Mouse (Mus musculus) limb, embryonic 10.5 days (tissue): ENCODE results near the gene Cish. TPM values are rescaled to one million over a fixed set of nuclear protein-coding genes. Genes with fewer than 3 reads are reported as not detected.

ENCODE experiments used
- DNase-seq: peaks from one replicate; pipeline ENCODE4 v3.0.0-alpha.2; 2017; ENCODE audit warnings: low spot score
- H3K27ac ChIP-seq: fragments of 300-500 bp; sonication (generic); 2 replicates; pipeline ENCODE4 v1.5.1; 2016; ENCODE audit warnings: mild to moderate bottlenecking
- H3K27me3 ChIP-seq: fragments of 300-500 bp; sonication (generic); 2 replicates; pipeline ENCODE4 v1.6.1; 2016; ENCODE audit warnings: low read depth, mild to moderate bottlenecking; ENCODE audit not compliant: poor library complexity, severe bottlenecking
- H3K36me3 ChIP-seq: fragments of 300-500 bp; sonication (generic); 2 replicates; pipeline ENCODE4 v1.6.1; 2016; ENCODE audit warnings: mild to moderate bottlenecking, moderate library complexity
- H3K4me1 ChIP-seq: fragments of 300-500 bp; sonication (generic); 2 replicates; pipeline ENCODE4 v1.6.1; 2016
- H3K4me3 ChIP-seq: fragments of 300-500 bp; sonication (generic); 2 replicates; pipeline ENCODE4 v1.5.1; 2016; ENCODE audit warnings: mild to moderate bottlenecking, moderate library complexity
- H3K9me3 ChIP-seq: fragments of 300-500 bp; sonication (generic); replicated peaks from 2 replicates; pipeline ENCODE4 v1.6.1; 2016; ENCODE audit warnings: mild to moderate bottlenecking
- WGBS: fragments of 180-500 bp; shearing (Covaris S2); methylation state at CpG from one replicate; pipeline ENCODE4 v1.1.7; 2016; 5-methylcytosine and 5-hydroxymethylcytosine counted together
- polyA plus RNA-seq: library from polyadenylated mRNA; unstranded; fragments of >200 nt; fragmentation: Nextera tagmentation; extraction: Ambion mirVana; gene quantifications from 2 replicates; pipeline ENCODE4 v1.2.1, GENCODE M21; 2016

The Cish gene
- polyA plus RNA-seq, 1 experiment from 2014 or later, result 4.3 TPM

GRCm38 (mm10) chr9:107295616-107296015 is 210 bp upstream of the Cish start:
- Histone ChIP-seq H3K27me3 (peaks cover 28% of the 10 kb centered on the region), H3K36me3 (peaks cover 3% of the 10 kb centered on the region), H3K4me1 (peaks cover 27% of the 10 kb centered on the region), H3K4me3 (no peak overlapping the region), H3K9me3 (no peaks in the 10 kb centered on the region), H3K27ac (no peak overlapping the region)
- DNase-seq, result no peak
- 78% methylated on average over 4 of the region's 4 CpGs for WGBS

GRCm38 (mm10) chr9:107296041-107296440 is 215 bp downstream of the Cish start:
- no peaks in the 10 kb centered on the region for H3K9me3 ChIP-seq
- H3K27me3 ChIP-seq, result peaks cover 28% of the 10 kb centered on the region
- DNase-seq, result no peak
- WGBS, result 8% methylated on average over 14 of the region's 14 CpGs
- peak overlapping the region; percentile 83; the same call in 1 of the 2 replicates for H3K27ac ChIP-seq
- H3K36me3 ChIP-seq, result peaks cover 7% of the 10 kb centered on the region
- peak overlapping the region; percentile 77 for H3K4me3 ChIP-seq
- peaks cover 27% of the 10 kb centered on the region for H3K4me1 ChIP-seq

- H3K36me3 ChIP-seq, result peaks cover 12% of the 10 kb centered on the region
- under 1% methylated on average over 31 of the region's 31 CpGs for WGBS
- no peaks in the 10 kb centered on the region for H3K9me3 ChIP-seq
- H3K4me1 ChIP-seq, result peaks cover 27% of the 10 kb centered on the region
- H3K27ac ChIP-seq, result peak overlapping the region; percentile 83
- H3K27me3 ChIP-seq, result peaks cover 28% of the 10 kb centered on the region
- peak; percentile 84 for DNase-seq
- H3K4me3 ChIP-seq, result peak overlapping the region; percentile 77
These were observed 707 bp downstream of the Cish start for GRCm38 (mm10) chr9:107296501-107296965.

- Histone ChIP-seq H3K27me3 (peaks cover 28% of the 10 kb centered on the region), H3K27ac (peak overlapping the region; percentile 83), H3K9me3 (no peaks in the 10 kb centered on the region), H3K36me3 (peaks cover 14% of the 10 kb centered on the region), H3K4me3 (peak overlapping the region; percentile 77), H3K4me1 (peaks cover 27% of the 10 kb centered on the region)
- DNase-seq, result no peak
- 18% methylated on average over 16 of the region's 16 CpGs for WGBS
These were observed 1.2 kb downstream of the Cish start for GRCm38 (mm10) chr9:107297059-107297458.

GRCm38 (mm10) chr9:107297658-107298057 is 1.8 kb downstream of the Cish start:
- no peak for DNase-seq
- Histone ChIP-seq H3K4me1 (peaks cover 27% of the 10 kb centered on the region), H3K36me3 (peaks cover 14% of the 10 kb centered on the region), H3K27ac (no peak overlapping the region), H3K9me3 (no peaks in the 10 kb centered on the region), H3K4me3 (peak overlapping the region; percentile 77), H3K27me3 (peaks cover 25% of the 10 kb centered on the region)
- 92% methylated on average over 4 of the region's 4 CpGs for WGBS

GRCm38 (mm10) chr9:107298059-107298780 is 2.4 kb downstream of the Cish start:
- Histone ChIP-seq H3K4me1 (peaks cover 27% of the 10 kb centered on the region), H3K9me3 (no peaks in the 10 kb centered on the region), H3K4me3 (no peak overlapping the region), H3K27ac (no peak overlapping the region), H3K36me3 (peaks cover 14% of the 10 kb centered on the region), H3K27me3 (peaks cover 20% of the 10 kb centered on the region)
- no peak for DNase-seq
- 81% methylated on average over 8 of the region's 8 CpGs for whole genome bisulfite sequencing

GRCm38 (mm10) chr9:107298876-107299275 is 3.0 kb downstream of the Cish start:
- H3K27me3 ChIP-seq, result peaks cover 20% of the 10 kb centered on the region
- H3K27ac ChIP-seq, result no peak overlapping the region
- H3K36me3 ChIP-seq, result peaks cover 14% of the 10 kb centered on the region
- WGBS, result 84% methylated on average over 6 of the region's 6 CpGs
- H3K4me3 ChIP-seq, result no peak overlapping the region
- H3K9me3 ChIP-seq, result no peaks in the 10 kb centered on the region
- no peak for DNase-seq
- H3K4me1 ChIP-seq, result peaks cover 27% of the 10 kb centered on the region

GRCm38 (mm10) chr9:107299783-107300182 is 4.0 kb downstream of the Cish start:
- WGBS, result 90% methylated on average over 7 of the region's 7 CpGs

GRCm38 (mm10) chr9:107300224-107300973 is 4.6 kb downstream of the Cish start:
- Histone ChIP-seq H3K36me3 (peaks cover 14% of the 10 kb centered on the region), H3K27me3 (peaks cover 13% of the 10 kb centered on the region), H3K4me1 (peaks cover 27% of the 10 kb centered on the region), H3K4me3 (no peak overlapping the region), H3K9me3 (no peaks in the 10 kb centered on the region), H3K27ac (no peak overlapping the region)
- no peak for DNase-seq
- 93% methylated on average over 30 of the region's 30 CpGs for WGBS

More at GRCm38 (mm10) chr9:107299783-107300182, 4.0 kb downstream of the Cish start:
- no peaks in the 10 kb centered on the region for H3K9me3 ChIP-seq
- peaks cover 14% of the 10 kb centered on the region for H3K36me3 ChIP-seq
- H3K27me3 ChIP-seq, result peaks cover 16% of the 10 kb centered on the region
- no peak for DNase-seq
- H3K4me1 ChIP-seq, result peaks cover 24% of the 10 kb centered on the region
- no peak overlapping the region for H3K4me3 ChIP-seq
- no peak overlapping the region for H3K27ac ChIP-seq

- Histone ChIP-seq H3K4me1 (peaks cover 29% of the 10 kb centered on the region), H3K36me3 (peaks cover 14% of the 10 kb centered on the region), H3K9me3 (no peaks in the 10 kb centered on the region), H3K4me3 (no peak overlapping the region), H3K27ac (0 out of 2 replicates have a peak overlapping the region, but pooled peaks have one; percentile 42), H3K27me3 (peaks cover 9% of the 10 kb centered on the region; the same call in 1 of the 2 replicates)
- DNase-seq, result no peak
- WGBS, result 87% methylated on average over 17 of the region's 17 CpGs
These were observed 5.9 kb downstream of the Cish start for GRCm38 (mm10) chr9:107301554-107302331.

- Histone ChIP-seq H3K4me1 (peaks cover 20% of the 10 kb centered on the region), H3K27ac (no peak overlapping the region), H3K9me3 (no peaks in the 10 kb centered on the region), H3K36me3 (peaks cover 14% of the 10 kb centered on the region), H3K4me3 (no peak overlapping the region), H3K27me3 (peaks cover 9% of the 10 kb centered on the region; the same call in 1 of the 2 replicates)
- 67% methylated on average over 7 of the region's 7 CpGs for WGBS
- no peak for DNase-seq
These were observed 6.8 kb downstream of the Cish start for GRCm38 (mm10) chr9:107302592-107302991.

GRCm38 (mm10) chr9:107303121-107303820 is 7.4 kb downstream of the Cish start:
- H3K27ac ChIP-seq, result no peak overlapping the region
- H3K4me3 ChIP-seq, result no peak overlapping the region
- H3K9me3 ChIP-seq, result no peaks in the 10 kb centered on the region
- no peak for DNase-seq
- H3K36me3 ChIP-seq, result peaks cover 14% of the 10 kb centered on the region
- WGBS, result 73% methylated on average over 9 of the region's 9 CpGs
- peaks cover 3% of the 10 kb centered on the region; the same call in 1 of the 2 replicates for H3K27me3 ChIP-seq
- peaks cover 15% of the 10 kb centered on the region for H3K4me1 ChIP-seq
